Mouse (Mus musculus): Measurements from ENCODE around the gene Spag5.

GRCm38 (mm10) chr11:78289146-78289763 lies 12.1 kb upstream of the Spag5 start:
- TF ChIP-seq CTCF (IDR thresholded peaks at IDR 0.05; ENCODE audit: borderline replicate concordance, insufficient read depth, low read length) (no peak), POLR2A (IDR thresholded peaks at IDR 0.05; ENCODE audit: low read depth, low read length) (no peak)

Measured in embryonic fibroblast, embryonic 13.5 days (primary cell).